ENCODE assay signal across 18 mouse cellular contexts in genomic region chr14:14511927-14512326, GRCm38 (mm10).
"Had no signal": no experiment of that assay in that cellular context is flagged by ENCODE, and none has a peak within 500 bp of the region (broad histone marks: within the 10 kb centered on the region; RNA-seq: fewer than 3 reads in every experiment).

No protein-coding gene starts in this region.

- H3K9ac ChIP-seq: liver, embryonic 13.5 days; liver, embryonic 15.5 days; liver, postnatal 0 days; lung, embryonic 15.5 days; midbrain, embryonic 13.5 days; midbrain, embryonic 15.5 days; neural tube, embryonic 12.5 days had no signal

- H3K9me3 ChIP-seq: liver, embryonic 13.5 days; liver, embryonic 15.5 days; lung, embryonic 15.5 days; megakaryocyte, embryonic 14.5 days; midbrain, embryonic 13.5 days; midbrain, embryonic 15.5 days; neural tube, embryonic 12.5 days had no signal

- DNase-seq: liver, embryonic 13.5 days; liver, postnatal 0 days; lung, adult 2 months; lung, postnatal 14 days; lung, postnatal 36 days; right cerebral cortex, postnatal 14 days; spleen, adult 18-20 months; thymus, adult 2 months; thymus, postnatal 36 days had no signal

- ATAC-seq: liver, postnatal 0 days; lung, postnatal 0 days; midbrain, embryonic 13.5 days had no signal

- H3K36me3 ChIP-seq: liver, embryonic 13.5 days; liver, embryonic 15.5 days; lung, embryonic 15.5 days; midbrain, embryonic 13.5 days; midbrain, embryonic 15.5 days; neural tube, embryonic 12.5 days had no signal

- H3K4me2 ChIP-seq: liver, embryonic 13.5 days; liver, embryonic 15.5 days; lung, embryonic 15.5 days; midbrain, embryonic 11.5 days; midbrain, embryonic 13.5 days; midbrain, embryonic 15.5 days; neural tube, embryonic 12.5 days had no signal

- H3K4me3 ChIP-seq: liver, embryonic 13.5 days; liver, embryonic 15.5 days; lung, embryonic 15.5 days; megakaryocyte, embryonic 14.5 days; midbrain, embryonic 13.5 days; midbrain, embryonic 15.5 days; neural tube, embryonic 12.5 days had no signal

- H3K4me1 ChIP-seq: liver, embryonic 13.5 days; liver, embryonic 15.5 days; lung, embryonic 15.5 days; midbrain, embryonic 15.5 days; neural tube, embryonic 12.5 days had no signal

- H3K27me3 ChIP-seq: liver, embryonic 13.5 days; liver, embryonic 15.5 days; lung, embryonic 15.5 days; megakaryocyte, embryonic 14.5 days; midbrain, embryonic 13.5 days; midbrain, embryonic 15.5 days; neural tube, embryonic 12.5 days had no signal

- H3K27ac ChIP-seq: liver, embryonic 13.5 days; liver, embryonic 15.5 days; lung, embryonic 15.5 days; macrophage; midbrain, embryonic 13.5 days; midbrain, embryonic 15.5 days; neural tube, embryonic 12.5 days had no signal
